Mouse (Mus musculus) liver, embryonic 14.5 days (tissue): ENCODE data around the gene Clec12a.
A peak's percentile ranks its signal among the peaks of the same experiment; 100 is the strongest.

Experiments used
- CTCF ChIP-seq: IDR thresholded peaks from 2 replicates; pipeline ENCODE4 v1.5.1; 2016; ENCODE audit warnings: antibody characterized with exemption, low read depth, control low read depth
- EP300 ChIP-seq: IDR thresholded peaks from 2 replicates; pipeline ENCODE4 v1.6.1; 2016; ENCODE audit warnings: antibody characterized with exemption, low read depth

GRCm38 (mm10) chr6:129393087-129393720, 50.7 kb downstream of the Clec12a start:
- TF ChIP-seq CTCF (peak; percentile 38), EP300 (no peak)
